Mouse (Mus musculus) activated CD4-positive, CD25-positive, alpha-beta regulatory T cell, adult 4 months (primary cell): ENCODE data around the gene Ezr. TPM values are rescaled to one million over a fixed set of nuclear protein-coding genes. Genes with fewer than 3 reads are reported as not detected.

Experiments used
- ATAC-seq: one replicate; pipeline ENCODE4 v1.8.0; 2017
- polyA plus RNA-seq, 2 experiments: library from polyadenylated mRNA; unstranded; fragments of 100-300 nt; shearing (Covaris generic); gene quantifications; one replicate each; pipeline ENCODE4 v1.2.1; 2017

Ezr gene
- polyA plus RNA-seq, 2 experiments from 2014 or later = 112 to 143 TPM

DNA sequence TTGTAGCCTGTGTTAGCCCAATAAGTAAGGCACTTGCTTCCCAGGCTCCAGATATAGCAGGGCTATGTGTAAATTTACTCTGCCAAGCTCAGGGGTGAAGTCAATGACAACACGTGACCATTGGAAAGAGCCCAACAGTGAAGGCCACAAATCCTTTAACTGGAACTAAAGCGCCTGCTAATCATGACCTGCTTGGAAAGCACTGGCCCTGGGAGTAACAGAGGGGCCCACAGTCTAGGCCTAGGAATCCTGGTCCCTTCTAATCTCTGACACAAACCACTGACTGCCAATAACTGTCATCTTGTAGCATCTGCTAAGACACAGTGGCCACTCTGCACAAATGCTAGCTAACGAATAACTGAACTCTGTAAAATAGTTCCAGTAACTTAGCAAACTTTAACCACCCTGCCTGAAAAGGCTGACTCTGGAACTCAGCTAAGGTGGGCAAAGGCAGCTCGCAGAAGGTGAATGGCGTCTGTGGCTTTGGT, 14.2 kb downstream of the Ezr start:
- no peak for ATAC-seq

DNA sequence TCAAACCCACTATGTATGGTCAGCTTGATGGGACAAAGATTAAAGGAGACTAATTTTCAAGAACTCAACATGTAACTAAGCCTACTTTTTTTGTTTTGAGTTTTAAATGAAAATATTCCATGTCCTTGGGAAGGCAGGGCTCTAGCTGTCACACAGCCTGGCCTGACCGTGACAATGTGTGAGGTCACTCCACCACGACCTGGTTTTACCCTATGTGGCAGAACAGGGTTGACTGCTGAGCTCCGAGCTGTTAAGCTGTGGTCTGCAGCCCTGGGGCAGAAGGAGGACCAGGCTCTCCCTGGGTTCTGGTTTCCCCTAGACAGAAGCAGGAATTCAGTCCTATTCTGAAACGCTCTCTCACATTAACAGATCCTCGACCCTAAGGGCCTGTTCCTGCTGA, 14.8 kb downstream of the Ezr start:
- no peak for ATAC-seq

DNA sequence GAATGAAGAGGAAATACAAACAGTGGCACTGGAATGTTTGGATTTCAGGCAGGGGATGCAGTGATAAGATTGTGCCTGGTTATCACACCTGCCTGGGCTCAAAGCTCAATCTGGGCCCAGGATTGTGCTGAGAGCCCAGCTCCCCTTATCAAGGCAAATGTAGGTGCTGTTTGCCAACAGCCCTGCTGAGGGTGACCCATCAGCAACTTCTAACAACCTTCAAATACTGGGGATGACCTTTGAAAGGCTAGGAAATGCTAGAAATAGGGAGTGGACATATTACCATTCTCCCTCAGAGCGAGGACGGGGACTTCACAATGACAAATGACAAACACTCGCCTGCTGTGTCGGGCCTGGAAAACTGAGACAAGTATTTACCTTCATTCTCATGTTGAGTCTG, 15.8 kb downstream of the Ezr start:
- ATAC-seq = no peak

DNA sequence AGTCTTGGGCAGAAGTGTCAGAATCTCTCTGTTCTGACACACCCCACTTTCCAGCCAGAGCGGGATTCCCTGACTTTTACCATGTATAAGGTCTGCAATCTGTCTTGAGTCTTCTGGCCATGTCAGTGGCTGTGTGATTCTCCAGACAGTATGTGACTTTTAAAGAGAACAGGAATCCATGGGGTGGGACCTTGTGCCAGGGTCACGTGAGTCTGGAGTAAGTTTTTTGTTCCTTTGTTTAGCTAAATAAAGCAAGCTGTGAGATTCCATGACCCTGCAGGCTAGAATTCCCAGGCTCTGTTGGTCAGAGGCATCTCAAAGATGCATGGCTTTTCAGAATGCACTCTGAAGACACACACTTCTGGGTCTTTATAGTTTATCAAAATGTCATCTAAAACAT, 16.7 kb downstream of the Ezr start:
- peak; percentile 29 for ATAC-seq

DNA sequence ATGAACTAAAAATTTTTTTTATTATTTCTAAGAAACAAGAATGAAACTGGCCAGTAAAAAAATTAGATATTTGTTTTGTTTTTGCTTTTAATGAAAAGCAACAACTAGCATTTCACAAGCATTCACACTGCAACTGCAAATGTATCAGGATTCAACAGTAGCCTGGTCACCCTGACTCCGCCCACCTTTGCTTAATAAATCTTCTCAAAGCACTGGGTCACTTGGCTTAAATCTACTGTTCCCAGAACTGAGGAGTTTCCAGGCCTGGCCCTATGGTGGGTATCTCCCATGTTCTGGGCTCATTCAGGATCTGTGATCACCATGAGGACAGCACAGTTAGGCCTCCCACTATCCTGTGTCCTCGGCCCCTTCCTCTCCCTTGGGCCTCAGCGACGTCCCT, 17.9 kb downstream of the Ezr start:
- ATAC-seq = no peak

DNA sequence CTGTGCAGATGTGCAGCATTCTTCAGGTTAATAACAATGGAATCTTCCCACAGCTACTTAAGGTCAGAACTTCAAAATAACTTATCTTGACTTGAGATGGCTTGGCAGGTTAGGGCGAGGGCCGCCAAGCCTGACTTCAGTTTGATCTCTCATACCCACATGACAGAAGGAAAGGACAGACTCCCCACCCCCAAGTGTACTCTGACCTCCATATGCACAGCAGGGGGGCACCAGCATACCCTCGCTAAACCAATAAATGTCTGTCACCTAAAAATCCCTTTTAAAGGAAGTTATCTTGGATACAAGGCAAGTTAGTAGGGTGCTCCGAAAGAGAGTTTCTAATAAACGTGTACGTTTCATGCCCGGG, 18.4 kb downstream of the Ezr start:
- no peak for ATAC-seq

DNA sequence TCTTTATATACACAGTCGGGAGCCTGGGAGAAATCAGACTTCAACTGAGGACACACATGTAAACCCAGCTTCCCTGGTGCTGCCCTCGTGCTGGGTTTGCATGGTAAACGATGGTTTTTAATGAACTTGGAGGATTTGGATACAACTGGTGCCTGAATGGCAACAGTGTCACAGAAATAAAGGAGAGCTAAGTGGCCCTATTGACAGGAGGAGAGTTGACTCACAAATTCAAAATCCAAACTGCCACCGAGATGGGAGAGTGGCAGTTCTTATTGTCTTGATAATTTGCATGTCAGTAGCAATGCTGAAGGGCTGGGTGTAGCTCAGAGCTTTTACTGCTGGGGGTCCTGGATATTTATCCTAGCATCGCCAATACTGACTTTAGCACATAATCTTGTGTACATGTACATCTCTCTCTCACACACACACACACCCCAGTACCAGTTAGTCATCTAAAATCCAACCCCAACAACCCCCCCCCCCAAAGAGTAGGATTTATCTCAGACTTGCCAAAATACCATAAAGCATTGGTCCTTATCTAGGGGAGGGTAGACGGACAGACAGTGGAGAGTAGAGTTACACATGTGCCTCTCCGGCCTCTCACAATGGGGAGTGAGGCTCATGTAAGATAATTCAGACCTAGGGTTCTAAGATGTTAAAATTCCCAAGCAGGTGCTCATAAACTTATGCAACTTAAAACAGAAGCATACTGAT, 18.9 kb downstream of the Ezr start:
- no peak for ATAC-seq

DNA sequence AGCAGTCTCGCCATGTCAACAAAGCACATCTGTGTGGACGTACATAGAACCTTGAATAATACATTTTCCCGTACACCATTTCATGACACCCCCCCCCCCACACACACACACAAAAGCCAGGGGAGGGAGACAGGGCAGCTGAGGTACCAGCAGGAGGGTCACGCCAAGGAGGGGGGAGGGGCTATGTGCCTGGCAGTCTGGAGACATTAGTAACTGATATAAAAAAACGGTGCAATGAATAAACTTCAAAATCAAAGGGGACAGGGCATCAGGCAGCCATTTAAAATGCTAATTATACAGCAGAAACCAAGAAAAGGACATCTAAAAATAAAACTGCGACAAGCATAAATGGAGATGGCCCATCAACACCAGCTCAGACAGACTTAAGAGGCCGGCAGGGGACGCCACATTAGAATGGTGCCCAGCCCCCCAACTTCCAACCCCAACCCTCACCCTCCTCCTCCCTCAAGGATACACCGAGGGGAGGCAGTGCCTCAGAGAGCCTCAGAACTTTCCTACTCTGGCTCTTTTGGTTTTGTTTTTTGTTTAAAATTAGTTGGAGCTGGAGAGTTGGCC, 22.8 kb downstream of the Ezr start:
- ATAC-seq = no peak

DNA sequence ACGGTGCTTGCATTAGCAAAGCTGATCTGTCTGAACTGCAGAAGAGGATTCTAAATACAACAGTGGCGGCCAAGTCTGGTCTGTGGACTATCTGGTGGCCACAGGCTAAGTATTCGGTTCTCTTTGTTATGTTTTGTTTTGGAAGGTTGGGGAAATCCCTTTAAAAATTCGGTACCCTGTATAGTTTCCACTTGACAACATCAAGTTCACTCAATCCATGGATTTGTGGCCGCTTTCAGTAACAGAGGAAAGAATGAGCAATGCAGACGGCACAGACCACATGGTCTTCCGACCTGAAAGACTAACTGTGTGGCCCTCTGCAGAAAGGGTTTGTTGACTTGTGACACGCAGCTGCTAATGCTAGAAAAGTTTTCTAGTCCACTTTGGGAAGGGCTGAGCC, 23.7 kb downstream of the Ezr start:
- no peak for ATAC-seq

DNA sequence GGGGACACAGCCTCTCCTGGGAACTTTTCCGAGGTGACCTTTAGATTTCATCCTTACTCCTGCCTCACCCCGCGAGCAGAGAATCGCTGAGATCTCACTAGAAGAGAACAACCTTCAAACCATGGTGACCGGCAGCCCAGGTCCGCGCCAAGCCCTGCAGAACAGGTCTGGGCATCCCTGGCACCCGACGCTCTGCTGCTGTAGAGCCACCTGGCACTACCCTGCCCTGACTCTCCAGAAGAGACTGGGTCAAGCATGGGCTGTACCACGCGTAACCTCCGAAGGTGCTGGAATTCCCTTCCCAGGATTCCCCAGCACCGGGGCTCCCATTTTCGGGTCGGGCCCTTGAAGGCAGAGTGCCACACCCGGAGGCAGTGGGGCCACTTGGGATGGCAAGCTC, 24.7 kb downstream of the Ezr start:
- ATAC-seq = no peak

DNA sequence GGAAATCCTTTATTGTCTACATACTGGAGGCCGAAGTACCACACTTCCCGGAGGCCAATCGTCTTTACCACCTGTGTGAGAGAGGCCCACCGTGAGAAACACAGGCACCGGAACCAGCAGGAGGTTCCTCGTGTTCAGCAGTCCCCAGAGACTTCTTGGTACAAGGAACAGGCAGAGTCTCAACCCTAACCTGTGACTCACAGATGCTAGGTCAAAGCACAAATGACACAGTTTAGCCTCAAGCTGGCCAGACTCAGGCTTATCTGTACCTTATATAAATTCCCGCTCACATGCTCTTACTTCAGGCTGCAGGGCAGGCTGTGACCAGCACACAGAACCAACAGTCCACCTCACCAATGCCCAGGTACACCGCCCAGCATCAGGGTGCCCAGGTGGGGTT, 26.7 kb downstream of the Ezr start:
- ATAC-seq = no peak

DNA sequence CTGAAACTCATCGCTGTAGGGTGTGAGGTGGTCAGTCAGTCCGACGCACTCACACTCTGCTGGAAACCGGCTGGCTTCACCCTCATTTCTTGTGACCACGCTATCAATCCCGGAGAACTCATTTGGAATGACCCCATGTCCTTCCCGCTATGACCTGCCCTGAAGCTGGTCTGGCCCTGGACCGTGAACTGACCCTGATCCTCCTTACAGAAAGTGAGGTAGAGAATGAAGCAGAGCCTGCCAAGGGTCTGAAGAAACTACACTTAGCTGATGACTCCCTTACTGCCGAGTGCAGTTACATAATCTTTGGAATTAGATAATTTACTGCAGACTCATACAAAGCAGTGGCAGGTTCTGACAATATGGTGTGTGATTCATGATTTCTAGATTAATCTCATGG, 27.4 kb downstream of the Ezr start:
- ATAC-seq = no peak

DNA sequence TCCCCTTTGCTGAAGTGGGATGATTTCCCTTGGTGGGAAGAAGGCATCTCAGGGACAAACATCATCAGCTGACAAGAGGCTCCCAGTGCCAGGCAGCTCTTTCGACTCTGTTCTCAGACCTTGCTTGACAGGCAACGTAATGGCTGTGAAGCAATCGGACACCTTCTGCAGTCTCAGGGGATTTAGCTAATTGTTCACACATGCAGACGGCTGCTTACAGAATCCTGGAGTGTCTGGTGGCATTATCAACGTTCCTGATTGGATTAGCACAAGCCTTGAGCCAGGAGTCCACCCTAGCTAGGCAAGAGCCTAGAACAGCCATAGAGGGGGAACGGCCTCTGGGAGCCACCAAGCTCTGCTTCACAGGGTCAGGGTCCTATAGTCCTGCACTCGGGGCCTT, 30.2 kb downstream of the Ezr start:
- ATAC-seq = no peak

DNA sequence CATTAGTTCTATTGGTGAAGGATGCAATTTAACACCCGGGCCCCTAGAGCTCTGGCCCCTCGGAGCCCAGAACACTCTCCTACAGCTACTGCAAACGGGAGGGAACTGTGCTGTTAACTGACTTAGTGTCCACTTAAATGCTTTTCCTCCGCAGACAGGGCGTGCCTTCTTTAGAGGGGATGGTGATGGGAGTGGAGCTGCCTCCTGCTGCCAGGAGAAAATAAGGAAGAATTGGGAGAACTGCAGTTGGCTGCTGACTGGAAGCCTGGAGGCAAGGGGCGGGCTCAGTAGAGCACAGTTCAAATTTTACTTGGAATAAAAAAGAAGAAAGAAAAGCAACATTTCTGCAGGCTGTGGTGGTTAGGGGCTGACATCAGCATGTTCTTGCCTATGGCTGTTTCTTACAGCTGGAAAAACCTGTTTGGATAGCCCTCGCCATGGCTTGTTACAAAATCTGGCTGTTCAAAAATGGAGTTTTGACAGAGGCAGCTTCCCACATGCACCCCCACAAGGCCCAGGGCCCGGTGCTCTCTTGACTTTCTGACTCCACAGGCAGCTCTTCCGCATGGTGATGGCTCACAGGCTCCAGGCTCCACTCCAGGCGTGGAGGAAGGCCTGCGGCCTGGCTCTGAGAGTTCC, 31.2 kb downstream of the Ezr start:
- no peak for ATAC-seq

DNA sequence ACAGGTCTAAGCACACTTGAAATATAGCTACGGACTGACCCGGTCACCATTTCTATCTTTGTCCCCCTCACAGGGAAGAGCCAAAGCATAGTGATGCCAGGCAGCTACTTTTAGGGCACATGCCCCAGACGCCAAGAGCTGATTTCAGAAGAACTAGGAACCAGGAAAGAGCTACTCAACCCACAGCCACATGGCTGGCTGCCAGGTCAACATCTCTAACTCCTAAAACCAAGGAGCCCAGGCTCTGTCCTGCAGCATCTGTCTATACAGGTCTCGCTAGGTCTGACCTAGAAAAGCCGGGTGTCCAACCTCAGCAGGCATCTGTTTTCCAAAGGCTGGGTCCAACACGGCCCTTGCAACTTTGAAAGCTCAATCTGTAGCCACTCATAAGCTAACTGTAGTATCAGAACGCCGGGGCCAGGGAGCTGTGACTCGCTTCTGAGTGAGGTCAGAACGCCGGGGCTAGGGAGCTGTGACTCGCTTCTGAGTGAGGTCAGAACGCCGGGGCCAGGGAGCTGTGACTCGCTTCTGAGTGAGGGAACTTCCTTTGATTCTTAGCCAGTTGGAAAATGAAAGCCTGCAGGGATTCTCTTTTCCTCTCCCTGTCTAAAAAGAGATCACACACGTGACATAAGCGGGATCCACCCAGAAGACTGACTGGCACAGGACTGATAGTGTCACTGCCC, 33.7 kb downstream of the Ezr start:
- ATAC-seq = no peak

DNA sequence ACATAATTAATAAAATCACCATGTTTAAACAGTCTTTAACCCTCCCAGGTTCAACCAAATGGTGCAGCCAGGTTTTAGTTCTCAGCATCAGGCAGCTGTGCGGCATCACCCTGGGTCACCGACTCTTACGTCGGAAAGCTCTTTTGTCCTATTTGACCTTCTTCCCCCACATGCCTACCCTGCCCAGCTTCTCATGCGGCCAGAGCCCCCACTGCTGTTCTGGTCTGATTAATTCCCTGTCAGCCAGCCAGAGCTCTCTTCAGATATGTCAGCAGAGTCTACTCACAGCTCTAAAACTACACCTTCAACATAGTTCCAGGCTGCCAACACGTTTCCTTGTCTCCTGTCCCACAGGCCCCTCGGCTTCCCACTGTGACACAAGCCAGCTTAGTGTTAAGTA, 35.1 kb downstream of the Ezr start:
- ATAC-seq = no peak

DNA sequence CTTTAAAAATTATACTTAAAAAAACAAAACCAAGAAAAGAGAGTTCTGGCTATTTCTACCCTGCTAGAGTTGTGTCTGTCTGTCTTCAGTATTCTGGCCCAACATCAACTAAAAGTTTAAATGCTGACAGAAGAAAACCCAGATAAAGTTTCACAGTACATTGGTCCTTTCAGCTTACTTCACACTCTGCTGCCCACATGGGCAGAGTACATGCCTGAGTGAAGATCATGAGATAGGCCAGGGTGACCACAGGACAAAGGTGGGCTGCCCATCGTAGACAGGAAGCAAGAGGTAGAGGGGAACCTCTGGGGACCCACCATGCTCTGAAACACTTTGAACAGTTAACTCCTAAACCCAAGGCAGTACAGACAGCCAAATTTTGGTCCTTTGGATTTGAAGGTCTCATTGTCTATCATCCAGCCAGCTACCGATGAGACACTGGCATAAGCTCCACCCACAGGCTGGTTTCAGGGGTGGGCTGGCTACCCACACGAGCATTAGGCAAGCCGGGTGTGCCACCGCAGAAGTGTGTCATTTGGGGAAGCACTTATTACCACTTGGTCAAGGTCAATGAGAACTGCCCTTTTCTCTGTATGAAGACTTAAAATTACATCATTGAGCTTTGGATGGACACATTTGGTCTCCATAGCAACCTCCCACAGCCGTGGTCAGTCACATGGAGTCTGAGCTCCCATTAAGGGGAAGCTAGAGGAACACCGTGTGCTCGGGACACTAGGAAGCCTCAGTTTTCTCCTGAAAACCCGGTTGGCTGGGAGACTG, 35.9 kb downstream of the Ezr start:
- ATAC-seq = no peak

DNA sequence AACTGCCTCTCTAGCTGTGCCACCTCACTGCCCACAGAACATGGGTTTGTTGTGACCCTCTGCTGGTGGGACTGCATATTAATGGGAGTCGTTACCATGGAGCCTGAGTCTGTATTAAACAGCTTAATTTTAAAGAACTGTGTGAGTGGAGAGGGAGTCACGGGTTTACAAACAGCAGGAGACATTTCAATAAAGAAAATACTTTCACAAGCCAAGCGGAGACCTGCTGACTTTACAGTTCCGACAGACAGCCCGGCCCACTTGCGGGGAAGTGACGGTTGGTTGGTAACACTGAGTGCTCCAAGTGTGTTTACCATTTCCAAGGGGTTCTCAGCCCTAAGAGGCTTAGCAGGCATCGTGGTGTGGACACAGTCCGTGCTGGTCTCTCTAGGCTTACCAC, 36.6 kb downstream of the Ezr start:
- peak; percentile 7 for ATAC-seq

DNA sequence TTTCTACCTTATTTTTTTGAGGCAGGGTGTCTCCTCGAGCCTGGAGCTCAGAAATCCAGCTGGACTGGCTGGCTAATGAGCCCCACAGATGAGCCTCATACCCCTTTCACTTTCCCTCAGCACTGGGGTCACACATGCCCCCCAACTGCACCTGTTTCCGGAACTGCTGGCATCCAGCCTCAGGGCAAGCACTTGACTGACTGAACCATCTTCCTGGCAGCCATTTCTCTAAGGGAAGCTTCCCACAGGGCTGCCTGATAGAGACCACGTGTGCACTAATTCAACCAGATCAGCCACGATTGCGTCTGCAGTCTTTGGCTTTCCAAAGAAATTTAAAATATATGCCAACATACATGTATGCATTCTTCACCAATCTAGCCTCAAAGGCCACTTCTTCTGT, 37.1 kb downstream of the Ezr start:
- no peak for ATAC-seq

DNA sequence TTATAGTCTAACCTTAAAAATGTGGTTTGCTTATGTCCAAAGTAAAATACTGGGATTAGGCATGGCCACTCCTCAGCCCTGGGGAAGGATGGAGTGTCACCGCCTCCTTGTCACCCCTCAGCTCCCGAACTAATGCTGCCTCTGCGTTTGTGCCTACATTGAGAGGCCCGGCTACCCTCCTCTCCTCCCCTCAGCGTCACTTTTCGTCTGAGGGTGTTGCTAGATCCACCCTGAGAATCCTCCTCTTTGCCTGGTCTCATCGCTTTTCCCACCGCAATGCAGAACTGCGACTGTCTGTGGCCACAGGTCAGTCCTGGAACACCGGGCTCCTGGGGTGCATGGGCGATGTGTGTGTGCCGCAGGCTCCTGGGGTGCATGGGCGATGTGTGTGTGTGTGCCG, 37.7 kb downstream of the Ezr start:
- ATAC-seq = no peak

DNA sequence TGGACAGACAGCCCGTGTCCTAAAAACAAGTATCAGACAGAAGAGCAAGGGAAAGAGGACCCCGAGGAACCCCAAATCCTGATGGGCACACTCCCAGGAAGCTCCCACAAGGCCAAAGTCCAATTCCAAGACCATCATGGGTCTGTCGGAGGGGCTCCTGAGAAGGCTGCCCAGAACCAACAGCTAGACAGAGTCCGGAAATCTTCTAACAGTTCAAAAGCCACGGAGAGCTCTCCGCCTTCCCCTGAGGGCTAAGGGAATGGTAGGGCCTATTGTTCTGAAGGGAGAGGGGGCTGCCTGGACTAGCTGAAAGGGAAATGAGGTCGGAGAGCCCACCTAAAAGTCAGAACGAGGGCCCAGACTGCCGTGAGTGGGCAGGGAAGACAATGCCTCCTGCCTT, 38.2 kb downstream of the Ezr start:
- no peak for ATAC-seq

DNA sequence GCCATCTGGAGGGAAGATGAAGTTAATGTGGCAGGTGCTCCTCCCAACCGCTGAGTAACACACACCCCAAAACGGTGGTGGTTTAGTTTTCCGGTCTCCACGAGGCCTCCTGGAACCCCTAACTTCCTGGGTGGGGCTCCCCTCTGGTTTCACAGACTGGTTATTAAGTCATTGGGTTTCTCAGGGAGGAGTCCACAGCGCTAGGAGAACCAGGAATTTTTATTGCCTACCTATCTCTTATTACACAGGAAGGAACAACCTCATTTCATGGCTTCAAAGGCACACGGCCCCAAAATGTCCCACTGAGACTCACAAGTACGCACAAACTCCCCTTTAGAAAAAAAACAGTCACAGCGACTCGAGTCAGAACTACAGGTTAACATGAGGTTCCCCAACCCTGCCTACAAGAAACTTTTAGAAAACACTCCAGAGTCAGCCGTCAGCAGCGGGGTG, 38.8 kb downstream of the Ezr start:
- peak; percentile 78 for ATAC-seq

DNA sequence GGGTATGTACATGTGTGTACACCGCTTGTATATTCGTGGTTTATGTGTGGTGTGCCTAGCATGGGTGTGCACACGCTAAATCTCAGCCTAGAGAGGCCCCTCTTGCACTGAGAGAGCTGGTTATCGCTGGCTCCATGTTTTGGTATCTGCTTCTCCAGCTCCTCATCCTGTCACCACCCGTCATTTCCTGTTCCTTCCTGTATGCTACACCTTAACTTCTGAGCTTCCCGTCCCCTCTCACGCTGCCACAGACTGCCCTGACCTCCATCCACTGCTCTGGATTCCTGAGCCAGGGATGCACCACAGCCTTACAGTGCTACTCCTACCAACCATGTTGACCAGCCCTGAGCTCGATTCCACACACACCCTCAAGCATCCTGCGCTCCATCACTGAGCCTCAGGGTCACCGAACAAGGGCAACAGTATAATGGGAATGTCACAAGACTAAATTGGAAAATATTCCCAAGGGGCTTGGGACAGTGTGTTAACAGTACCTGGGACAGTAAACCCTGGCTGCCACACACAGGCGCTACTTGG, 39.5 kb downstream of the Ezr start:
- ATAC-seq = peak; percentile 22
